Mouse (Mus musculus) hematopoietic stem cell, adult 5-6 weeks (primary cell): ENCODE results near the gene Gtf2ird1. TPM values are rescaled to one million over a fixed set of nuclear protein-coding genes. Genes with fewer than 3 reads are reported as not detected.
"Not testable (repeated sequence)": the region's sequence is repeated elsewhere in the genome, so short reads cannot be mapped to it uniquely, and the experiment has no call there.

Experiments used
- ATAC-seq, 2 experiments: fragments of 125-278 bp in 1 of 2; replicated peaks in 1 of 2; 2 replicates each; pipeline ENCODE4 v1.8.0; 2016 to 2017; ENCODE audit warnings: inconsistent platforms in 2 of 2, mild to moderate bottlenecking in 2 of 2, moderate number of reproducible peaks in 2 of 2, low read depth in 1 of 2, moderate TSS enrichment in 1 of 2; ENCODE audit not compliant: low FRiP score in 2 of 2, poor library complexity in 2 of 2, severe bottlenecking in 2 of 2, insufficient read depth in 1 of 2, low TSS enrichment in 1 of 2
- total RNA-seq: library from RNA; stranded (forward); fragments of 172-1452, 232-1000 nt; gene quantifications from 2 replicates; pipeline ENCODE4 v1.2.3, GENCODE M21; 2017

Gtf2ird1 gene
- total RNA-seq, 1 experiment from 2014 or later, result 28.3 TPM

DNA sequence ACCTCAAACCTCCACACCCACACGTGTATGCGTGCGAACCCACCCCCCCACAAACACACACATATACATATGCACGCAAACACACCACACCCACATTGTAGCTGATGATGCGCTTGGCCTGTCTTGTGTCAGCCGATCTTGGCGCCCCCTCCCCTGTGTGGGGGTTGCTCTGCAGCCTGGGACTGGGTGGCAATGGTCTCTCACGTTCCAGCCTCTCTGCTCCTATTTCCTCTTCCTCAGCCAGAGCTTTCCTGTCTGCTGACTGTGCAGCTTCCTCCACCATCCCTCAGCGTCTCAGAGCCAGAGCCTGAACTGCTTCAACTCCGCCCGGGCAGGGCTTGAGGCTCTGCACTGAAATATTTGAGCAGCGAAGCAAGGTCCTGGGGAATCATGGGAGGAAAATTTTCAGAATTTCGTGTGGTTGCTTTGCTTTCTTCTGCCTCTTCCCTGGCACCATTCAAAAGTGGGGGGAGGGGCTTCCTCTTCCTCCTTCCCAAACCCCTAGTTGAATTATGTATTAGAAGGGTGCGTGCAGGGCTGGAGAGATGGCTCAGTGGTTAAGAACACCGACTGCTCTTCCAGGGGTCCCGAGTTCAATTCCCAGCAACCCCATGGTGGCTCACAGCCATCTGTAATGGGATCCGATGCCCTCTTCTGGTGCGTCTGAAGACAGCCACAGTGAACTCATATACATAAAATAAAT, 113.9 kb downstream of the Gtf2ird1 start:
- peak in 1 of 2 experiments; percentile 41; a peak in 2 of 4 replicates for ATAC-seq

DNA sequence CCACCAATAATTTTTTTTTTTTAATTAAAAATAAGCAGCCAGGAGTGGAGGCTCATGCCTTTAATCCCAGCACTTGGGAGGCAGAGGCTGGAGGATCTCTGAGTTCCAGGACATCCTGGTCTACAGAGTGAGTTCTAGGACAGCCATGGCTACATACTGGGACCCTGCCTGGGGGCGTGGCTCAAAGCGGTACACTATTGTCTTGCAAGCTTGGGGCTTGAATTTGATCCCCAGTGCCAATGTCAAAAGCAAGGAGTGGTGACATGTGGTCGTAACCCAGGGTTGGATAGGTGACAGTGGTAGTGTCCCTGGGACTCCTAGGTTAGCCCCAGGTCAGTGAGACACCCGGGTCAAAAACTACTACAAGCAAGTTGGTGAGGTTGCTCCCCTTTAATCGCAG, 114.8 kb downstream of the Gtf2ird1 start:
- ATAC-seq, result no peak

DNA sequence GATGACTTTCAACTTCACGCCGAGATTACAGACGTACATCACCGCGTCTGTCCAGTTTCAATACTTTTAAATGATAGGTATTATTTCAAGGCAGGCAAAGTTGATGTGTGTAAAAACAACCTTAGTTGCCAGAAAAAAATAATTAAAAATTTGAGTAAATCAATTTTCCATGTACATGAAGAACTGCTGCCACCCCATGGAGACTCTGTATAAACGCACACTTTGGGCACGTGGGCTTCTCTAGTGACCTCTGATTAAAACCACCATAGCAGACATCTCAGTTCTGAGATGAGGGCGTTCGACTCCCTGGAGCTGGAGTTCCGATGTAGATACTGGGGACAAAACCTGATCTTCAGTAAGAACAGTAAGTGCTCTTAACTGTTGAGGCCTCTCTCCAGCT, 115.2 kb downstream of the Gtf2ird1 start:
- peak; percentile 61 to 64 for ATAC-seq

DNA sequence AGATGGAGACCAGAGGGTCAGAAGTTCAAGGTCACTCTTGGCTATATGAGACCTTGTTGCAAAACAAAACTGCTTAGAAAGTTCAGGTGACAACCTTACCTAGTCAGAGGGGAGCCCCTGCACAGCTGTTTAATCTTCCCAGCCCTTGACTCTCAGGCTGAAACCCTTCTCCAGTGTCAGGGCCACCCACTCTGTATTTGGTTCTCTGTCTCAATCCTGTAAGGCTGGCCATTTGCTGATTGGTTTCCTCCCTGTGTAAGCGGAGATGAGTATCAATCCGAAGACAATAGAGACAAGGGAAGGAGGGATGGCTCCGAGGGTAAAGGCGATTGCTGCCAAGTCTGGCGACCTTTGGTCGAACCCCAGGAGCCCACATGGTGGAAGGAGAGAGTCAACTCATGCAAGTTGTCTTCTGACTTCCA, 116.4 kb downstream of the Gtf2ird1 start:
- ATAC-seq, result no peak

DNA sequence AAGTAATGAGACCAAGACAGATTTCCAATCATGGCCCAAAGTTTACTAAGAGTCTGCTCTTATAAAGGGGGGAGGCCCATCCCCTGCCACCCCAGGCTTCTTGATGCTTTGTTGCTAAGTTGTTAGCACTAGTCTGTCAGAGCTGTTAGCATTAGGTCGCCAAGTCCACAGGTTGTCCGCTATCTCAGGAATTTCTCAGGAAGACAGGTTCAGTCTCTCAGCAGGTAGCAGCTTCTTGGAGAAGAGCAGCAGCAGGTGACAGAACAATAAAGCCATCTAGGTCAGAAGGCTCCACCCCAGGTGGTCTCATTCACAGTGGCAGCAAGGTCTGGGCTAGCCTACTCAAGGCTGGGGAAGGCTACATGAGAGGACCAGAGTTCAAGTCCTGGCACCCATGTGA, 119.5 kb downstream of the Gtf2ird1 start:
- not testable (repeated sequence) for ATAC-seq

DNA sequence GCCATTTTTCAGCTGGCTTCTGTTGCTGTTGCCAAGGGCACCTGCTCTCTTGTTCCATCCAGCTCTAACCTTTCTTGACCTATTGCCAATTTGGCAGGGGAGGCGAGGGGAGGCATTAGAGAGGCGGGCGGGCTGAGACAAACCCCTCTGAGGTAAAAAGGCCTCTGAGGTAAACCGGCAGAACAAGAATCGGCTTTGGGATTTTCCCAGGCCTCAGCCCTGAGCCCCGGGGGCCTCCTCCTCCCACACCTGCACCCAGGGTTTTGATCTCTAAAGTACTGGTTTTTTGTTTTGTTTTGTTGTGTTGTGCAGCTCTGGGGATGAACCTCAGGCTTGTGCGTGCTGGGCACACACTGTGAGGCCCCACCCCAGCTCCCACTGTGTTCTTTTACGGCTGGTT, 123.8 kb downstream of the Gtf2ird1 start:
- ATAC-seq, result no peak

DNA sequence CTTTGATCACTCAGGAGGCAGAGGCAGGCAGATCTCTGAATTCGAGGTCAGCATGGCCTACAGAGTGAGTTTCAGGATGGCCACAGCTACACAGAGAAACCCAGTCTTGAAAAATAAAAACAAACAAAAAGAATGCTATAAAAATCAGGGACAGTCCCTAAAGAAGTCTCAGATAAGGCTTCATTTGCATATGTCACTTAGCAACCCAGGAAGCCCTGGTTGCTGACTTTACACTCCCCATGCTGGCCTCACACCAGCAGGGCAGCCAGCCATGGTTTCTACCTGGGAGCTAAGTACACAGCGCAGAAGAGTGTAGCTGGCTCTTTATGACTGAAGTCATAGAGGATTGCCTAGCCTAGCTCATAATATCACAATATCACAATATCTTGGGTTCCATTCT, 126.4 kb downstream of the Gtf2ird1 start:
- ATAC-seq, result no peak

DNA sequence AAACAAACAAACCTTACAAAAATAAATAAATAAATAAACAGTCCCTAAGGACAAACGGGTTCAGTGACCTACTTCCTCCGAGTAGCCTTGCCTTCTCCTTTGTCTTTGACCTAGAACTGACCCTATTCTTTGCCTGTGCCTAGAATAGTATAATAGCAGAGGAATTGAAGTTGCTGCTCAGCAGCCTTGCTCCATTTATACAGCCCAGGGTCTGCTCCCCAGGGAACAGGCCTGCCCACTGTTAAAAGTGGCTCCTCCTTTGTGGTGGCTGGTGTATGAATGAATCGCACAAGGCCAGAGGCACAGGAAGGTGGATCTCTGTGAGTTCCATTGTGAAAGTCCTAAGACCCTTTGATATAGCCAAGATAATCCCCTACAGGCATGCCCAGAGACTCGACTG, 127.2 kb downstream of the Gtf2ird1 start:
- no peak; a peak in 1 of 4 replicates for ATAC-seq

DNA sequence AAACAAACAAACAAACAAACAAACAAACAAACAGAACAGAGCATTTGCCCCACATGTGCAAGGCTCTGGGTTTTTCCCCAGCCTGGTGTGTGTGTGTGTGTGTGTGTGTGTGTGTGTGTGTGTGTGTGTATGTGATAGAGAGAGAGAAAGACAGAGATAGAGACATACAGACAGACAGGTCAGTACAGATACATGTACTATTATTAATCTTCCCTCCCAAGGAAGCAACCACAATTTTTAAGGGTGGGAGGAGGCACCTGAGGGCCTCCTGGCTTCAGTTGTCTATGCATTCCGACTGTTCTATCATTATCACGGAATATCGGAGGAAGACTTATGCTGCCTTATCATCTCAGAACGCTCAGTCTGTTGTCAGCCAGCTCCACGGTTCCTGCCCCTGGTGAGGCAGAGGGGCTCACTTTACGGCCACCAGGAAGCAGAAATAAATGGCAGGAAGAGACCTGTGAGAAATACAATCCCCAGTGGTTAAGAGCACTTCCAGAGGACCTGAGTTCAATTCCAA, 128.0 kb downstream of the Gtf2ird1 start:
- no peak for ATAC-seq

DNA sequence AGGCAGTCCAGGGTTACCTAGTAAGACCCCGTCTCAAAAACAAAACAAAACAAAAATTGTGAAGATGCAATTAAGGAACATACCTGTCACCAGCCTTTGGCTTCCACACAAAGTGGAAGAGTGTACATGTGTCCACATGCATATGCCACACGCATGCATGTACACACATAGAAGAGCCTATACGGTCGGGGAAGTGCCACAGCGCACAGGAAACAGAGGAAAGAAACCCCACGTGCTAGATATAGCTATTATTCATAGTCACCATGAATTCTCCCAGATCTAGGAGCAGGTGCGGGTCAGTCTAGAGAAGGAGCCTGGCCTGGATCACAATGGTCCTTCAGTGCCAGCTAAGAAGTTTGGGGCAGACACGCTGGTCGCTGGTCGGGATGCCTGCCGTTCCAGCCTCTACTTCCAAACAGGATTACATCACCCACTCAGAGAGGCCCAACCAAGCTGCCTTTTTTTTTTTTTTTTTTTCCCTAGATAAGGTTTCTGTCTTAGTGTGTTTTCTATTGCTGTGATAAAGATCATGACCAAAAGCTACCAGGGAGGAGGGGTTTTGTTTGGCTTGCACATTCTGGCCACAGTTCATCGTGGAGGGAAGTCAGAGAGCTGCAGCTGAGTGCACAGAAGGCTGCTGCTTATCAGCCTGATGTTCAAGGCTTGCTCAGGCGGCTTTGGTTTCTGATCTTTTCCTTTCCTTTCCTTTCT, 130.5 kb downstream of the Gtf2ird1 start:
- ATAC-seq, result peak in 1 of 2 experiments; percentile 42; a peak in 2 of 4 replicates

DNA sequence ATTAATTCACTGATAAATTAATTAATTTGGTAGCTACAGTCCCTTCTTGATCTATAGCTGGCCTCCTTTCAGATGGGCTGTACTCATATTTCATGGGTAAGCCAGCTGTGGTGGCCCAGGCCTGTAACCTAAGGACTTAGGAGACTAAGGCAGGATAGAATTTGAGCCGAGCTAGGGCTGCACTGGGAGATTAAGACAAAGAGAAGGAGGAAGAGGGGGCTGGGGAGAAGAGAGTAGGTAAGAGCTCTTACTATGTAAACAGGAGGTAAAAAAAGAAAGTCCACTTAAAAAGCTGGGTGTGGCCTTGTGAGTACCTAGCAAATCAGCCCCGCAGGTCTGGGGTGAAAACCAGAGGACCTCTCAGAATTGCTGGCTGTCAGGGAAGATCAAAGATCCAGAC, 132.6 kb downstream of the Gtf2ird1 start:
- ATAC-seq, result no peak

DNA sequence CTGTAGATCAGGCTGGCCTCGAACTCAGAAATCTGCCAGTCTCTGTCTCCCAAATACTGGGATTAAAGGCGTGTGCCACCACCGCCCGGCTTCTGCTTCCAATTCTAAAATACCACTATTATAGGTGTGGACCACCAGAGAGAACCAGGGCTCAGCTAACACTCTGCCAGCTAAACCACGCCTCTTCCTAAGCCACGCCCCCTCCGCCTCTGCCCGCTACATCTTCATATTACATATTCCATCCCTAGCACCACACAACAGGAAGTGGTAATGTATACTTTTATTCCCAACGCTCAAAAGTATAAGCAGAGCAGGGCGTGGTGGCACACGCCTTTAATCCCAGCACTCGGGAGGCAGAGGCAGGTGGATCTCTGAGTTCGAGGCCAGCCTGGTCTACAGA, 133.2 kb downstream of the Gtf2ird1 start:
- peak in 1 of 2 experiments; percentile 39; a peak in 1 of 4 replicates for ATAC-seq

DNA sequence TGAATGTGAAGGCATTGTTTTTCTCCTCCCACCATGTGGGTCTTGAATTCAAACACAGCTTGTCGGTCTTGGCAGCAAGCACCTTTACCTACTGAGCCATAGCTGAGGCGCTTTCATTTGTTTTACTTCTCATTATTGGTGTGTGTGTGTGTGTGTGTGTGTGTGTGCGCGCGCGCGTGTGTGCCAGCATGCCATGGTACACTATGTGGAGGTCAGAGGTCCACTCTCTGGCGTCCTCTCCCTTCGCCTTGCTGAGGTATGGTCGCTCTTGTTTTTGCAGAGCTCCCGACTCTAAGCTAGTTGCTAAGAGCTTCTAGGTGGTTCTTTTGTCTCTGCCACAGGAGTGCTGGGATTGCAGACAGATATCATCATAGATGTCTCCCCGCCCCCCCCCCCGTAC, 134.2 kb downstream of the Gtf2ird1 start:
- no peak for ATAC-seq

DNA sequence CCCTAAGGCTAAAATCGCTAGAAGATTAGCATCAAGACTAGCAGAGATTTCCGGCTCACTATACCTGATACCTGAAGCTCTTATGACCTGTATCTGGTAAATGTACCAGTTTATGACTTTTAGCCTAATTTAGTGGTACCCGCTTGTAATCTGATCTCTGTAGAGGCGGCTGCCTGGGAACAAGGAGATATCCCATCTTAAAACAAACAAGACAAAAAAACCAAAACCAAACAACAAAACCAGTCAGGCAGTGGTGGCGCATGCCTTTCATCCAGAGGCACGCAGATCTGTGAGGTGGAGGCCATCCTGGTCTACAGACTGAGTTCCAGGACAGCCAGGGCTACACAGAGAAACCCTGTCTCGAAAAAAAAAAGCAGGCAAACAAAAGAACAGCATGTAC, 134.8 kb downstream of the Gtf2ird1 start:
- ATAC-seq, result no peak

DNA sequence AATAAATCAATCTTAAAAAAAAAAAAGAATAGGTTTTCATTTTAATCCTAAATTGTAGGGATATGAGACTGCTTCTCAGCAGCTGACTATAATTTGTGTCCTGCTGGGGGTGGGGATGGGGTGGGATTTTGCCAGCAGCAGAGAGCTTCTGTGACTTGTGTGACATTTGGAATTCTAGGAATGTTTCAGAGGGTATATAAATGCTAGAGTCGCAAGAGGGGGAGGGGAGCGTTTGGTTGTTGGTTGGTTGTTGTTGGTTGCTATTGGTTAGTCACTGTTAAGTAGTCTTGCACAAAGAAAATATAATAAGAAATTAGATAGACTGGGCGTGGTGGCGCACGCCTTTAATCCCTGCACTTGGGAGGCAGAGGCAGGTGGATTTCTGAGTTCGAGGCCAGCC, 137.6 kb downstream of the Gtf2ird1 start:
- ATAC-seq, result no peak

DNA sequence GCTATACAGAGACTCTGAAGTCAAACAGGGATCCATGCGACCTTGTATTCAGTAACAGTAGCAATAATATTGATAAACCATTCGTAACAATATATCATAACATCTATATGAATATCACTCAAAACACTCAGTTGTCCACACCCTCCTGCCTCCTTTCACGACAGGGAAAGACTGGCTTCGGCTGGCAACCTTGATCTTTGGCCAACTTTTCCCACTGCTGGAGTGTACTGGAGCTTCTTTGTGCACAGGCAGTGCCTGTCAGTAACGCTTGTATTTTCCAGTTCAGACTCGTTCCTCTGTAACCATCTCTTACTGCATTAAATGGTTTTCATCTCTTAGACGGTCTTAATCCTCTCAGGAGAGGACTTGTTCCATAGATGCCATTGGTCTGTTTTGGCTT, 139.8 kb downstream of the Gtf2ird1 start:
- ATAC-seq, result no peak

DNA sequence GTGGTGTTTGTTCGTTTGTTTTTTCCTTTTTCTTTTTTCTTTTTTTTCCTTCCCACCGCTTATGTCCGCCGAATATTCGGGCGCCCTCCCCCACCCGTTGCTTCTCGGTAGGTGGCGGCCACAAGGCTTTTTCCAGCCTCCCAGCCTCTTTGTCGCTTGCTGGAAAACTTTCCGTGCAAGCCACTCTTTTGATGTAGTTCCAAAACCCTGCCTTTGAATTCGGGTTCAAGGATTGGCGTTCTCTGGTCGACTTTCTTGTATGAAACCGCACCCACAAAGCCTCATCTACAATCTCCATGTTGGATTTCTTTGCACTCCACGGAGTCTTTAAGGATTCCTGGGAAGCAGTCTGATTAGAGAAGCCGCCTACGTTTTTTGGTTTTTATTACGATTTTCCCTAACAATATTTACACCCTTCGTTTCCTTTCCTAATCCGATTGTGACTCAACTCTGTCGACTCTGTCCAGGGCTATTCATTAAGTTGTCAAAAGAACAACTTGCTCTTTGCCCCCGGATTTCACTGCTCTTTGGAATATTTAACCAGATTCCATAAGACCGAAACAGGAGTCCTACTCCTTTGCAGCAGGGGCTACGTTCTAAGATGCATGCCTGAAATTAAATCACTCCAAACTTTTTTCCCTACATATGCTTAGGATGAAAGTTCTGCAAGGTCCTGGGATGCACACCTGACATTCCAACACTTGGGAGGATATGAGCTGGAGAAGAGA, 140.7 kb downstream of the Gtf2ird1 start:
- ATAC-seq, result no peak
